Mouse (Mus musculus) fibroblast of lung, adult 2 months (primary cell): ENCODE results near the gene Ppp3ca.

Experiments used
- DNase-seq: peaks from one replicate; pipeline ENCODE4 v3.0.0-alpha.2; 2011; ENCODE audit warnings: low read depth

Gene Ppp3ca

GRCm38 (mm10) chr3:136725311-136726156 lies 55.6 kb downstream of the Ppp3ca start:
- peak; percentile 72 for DNase-seq

- no peak for DNase-seq
Measured at GRCm38 (mm10) chr3:136727877-136728276, 58.0 kb downstream of the Ppp3ca start.

GRCm38 (mm10) chr3:136729978-136730377 lies 60.1 kb downstream of the Ppp3ca start:
- DNase-seq, result no peak

- no peak for DNase-seq
Measured at GRCm38 (mm10) chr3:136731579-136731978, 61.7 kb downstream of the Ppp3ca start.

- no peak for DNase-seq
Measured at GRCm38 (mm10) chr3:136736021-136736420, 66.1 kb downstream of the Ppp3ca start.

GRCm38 (mm10) chr3:136736773-136737298 lies 66.9 kb downstream of the Ppp3ca start:
- DNase-seq, result no peak

- no peak for DNase-seq
Measured at GRCm38 (mm10) chr3:136738474-136738873, 68.5 kb downstream of the Ppp3ca start.

GRCm38 (mm10) chr3:136738914-136739313 lies 69.0 kb downstream of the Ppp3ca start:
- DNase-seq, result no peak

GRCm38 (mm10) chr3:136741659-136742058 lies 71.7 kb downstream of the Ppp3ca start:
- no peak for DNase-seq

GRCm38 (mm10) chr3:136742258-136743057 lies 72.5 kb downstream of the Ppp3ca start:
- no peak for DNase-seq

- no peak for DNase-seq
Measured at GRCm38 (mm10) chr3:136744295-136744897, 74.5 kb downstream of the Ppp3ca start.

GRCm38 (mm10) chr3:136745456-136745855 lies 75.5 kb downstream of the Ppp3ca start:
- no peak for DNase-seq

GRCm38 (mm10) chr3:136748761-136749476 lies 79.0 kb downstream of the Ppp3ca start:
- DNase-seq, result no peak

- DNase-seq, result no peak
Measured at GRCm38 (mm10) chr3:136749477-136749797, 79.5 kb downstream of the Ppp3ca start.

- DNase-seq, result no peak
Measured at GRCm38 (mm10) chr3:136749951-136750350, 80.0 kb downstream of the Ppp3ca start.

GRCm38 (mm10) chr3:136752126-136752716 lies 82.3 kb downstream of the Ppp3ca start:
- no peak for DNase-seq

GRCm38 (mm10) chr3:136756137-136756536 lies 86.2 kb downstream of the Ppp3ca start:
- no peak for DNase-seq

GRCm38 (mm10) chr3:136759446-136759845 lies 89.5 kb downstream of the Ppp3ca start:
- DNase-seq, result no peak

- DNase-seq, result no peak
Measured at GRCm38 (mm10) chr3:136761292-136761978, 91.5 kb downstream of the Ppp3ca start.

GRCm38 (mm10) chr3:136761979-136762341 lies 92.0 kb downstream of the Ppp3ca start:
- no peak for DNase-seq

- DNase-seq, result peak; percentile 59
Measured at GRCm38 (mm10) chr3:136763717-136764270, 93.9 kb downstream of the Ppp3ca start.
